Mouse (Mus musculus) olfactory bulb, adult 2 months (tissue): ENCODE measurements around the gene Ly86.

Experiments used
- CTCF ChIP-seq: fragments of 200-500 bp; IDR thresholded peaks from 2 replicates; pipeline ENCODE4 v1.5.1; 2012; ENCODE audit warnings: low read depth, mild to moderate bottlenecking, low read length, moderate library complexity; ENCODE audit not compliant: insufficient read depth
- POLR2A ChIP-seq: fragments of 200-500 bp; IDR thresholded peaks from 2 replicates; pipeline ENCODE4 v1.6.1; 2012; ENCODE audit warnings: mild to moderate bottlenecking, low read depth, low read length, moderate library complexity; ENCODE audit not compliant: insufficient read depth

DNA sequence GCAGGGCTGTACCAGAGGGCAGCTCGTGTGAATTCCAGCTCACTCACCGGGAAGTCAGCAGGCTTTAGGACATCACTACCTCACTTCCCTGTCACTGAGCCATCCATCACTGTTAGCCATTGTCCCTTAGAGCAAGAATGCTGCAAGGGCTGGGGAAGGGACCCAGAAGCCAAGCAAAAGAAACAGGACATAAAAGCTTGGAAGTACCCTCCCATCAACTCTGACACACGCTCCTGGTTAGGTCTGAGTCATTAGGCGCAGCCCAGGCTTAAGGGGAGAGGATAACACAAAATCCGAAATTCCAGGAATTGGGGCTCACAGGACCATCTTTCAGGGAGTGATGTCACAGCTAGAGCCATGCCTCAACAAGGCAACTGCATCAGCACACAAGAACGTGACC, 109.3 kb downstream of the Ly86 start:
- no peak for TF ChIP-seq CTCF
- TF ChIP-seq POLR2A: no peak
